Mouse (Mus musculus) midbrain, embryonic 15.5 days (tissue): ENCODE data around the gene Tgfbr3l. TPM values are rescaled to one million over a fixed set of nuclear protein-coding genes. Genes with fewer than 3 reads are reported as not detected.

Source experiments
- ATAC-seq: fragments of 200-750 bp; cut with Nextera tagmentation; replicated peaks from 2 replicates; pipeline ENCODE4 v1.8.0; 2017; ENCODE audit warnings: moderate TSS enrichment
- H3K27ac ChIP-seq: fragments of 300-500 bp; sonication (generic); 2 replicates; pipeline ENCODE4 v1.5.1; 2015; ENCODE audit warnings: mild to moderate bottlenecking, inconsistent platforms
- H3K27me3 ChIP-seq: fragments of 300-500 bp; sonication (generic); replicated peaks from 2 replicates; pipeline ENCODE4 v1.6.1; 2015; ENCODE audit warnings: inconsistent platforms
- H3K36me3 ChIP-seq: fragments of 300-500 bp; sonication (generic); replicated peaks from 2 replicates; pipeline ENCODE4 v1.6.1; 2015; ENCODE audit warnings: inconsistent platforms
- H3K4me1 ChIP-seq: fragments of 300-500 bp; sonication (generic); 2 replicates; pipeline ENCODE4 v1.6.1; 2015; ENCODE audit warnings: inconsistent platforms
- H3K4me2 ChIP-seq: fragments of 300-500 bp; sonication (generic); 2 replicates; pipeline ENCODE4 v1.6.1; 2015; ENCODE audit warnings: inconsistent platforms, mild to moderate bottlenecking, moderate library complexity
- H3K4me3 ChIP-seq: fragments of 300-500 bp; sonication (generic); 2 replicates; pipeline ENCODE4 v1.5.1; 2015; ENCODE audit warnings: mild to moderate bottlenecking, inconsistent platforms
- H3K9ac ChIP-seq: fragments of 300-500 bp; sonication (generic); 2 replicates; pipeline ENCODE4 v1.6.1; 2015; ENCODE audit warnings: mild to moderate bottlenecking, inconsistent platforms
- H3K9me3 ChIP-seq: fragments of 300-500 bp; sonication (generic); 2 replicates; pipeline ENCODE4 v1.6.1; 2016; ENCODE audit warnings: inconsistent platforms
- WGBS: fragments of 180-500 bp; shearing (Covaris S2); methylation state at CpG from one replicate; pipeline ENCODE4 v1.1.7; 2015; ENCODE audit warnings: mixed read lengths; 5-methylcytosine and 5-hydroxymethylcytosine counted together
- polyA plus RNA-seq: library from polyadenylated mRNA; unstranded; fragments of >200 nt; fragmentation: Nextera tagmentation; extraction: Ambion mirVana; gene quantifications from 2 replicates; pipeline ENCODE4 v1.2.1, GENCODE M21; 2015

Gene Tgfbr3l
- polyA plus RNA-seq: 5.2 and 6.6 TPM in 2 replicates

GRCm38 (mm10) chr8:4247951-4248540 is at the start of gene Tgfbr3l:
Gene Tgfbr3l, plus strand, starts transcription at chr8:4248214.
- ATAC-seq: no peak
- H3K4me2 ChIP-seq: no peak within 1 kb of the TSS
- no peak within 1 kb of the TSS for H3K27ac ChIP-seq
- WGBS: 76% methylated on average over 15 of the region's 15 CpGs
- H3K9ac ChIP-seq: no peak within 1 kb of the TSS
- peaks cover 9% of the 10 kb centered on the region for H3K4me1 ChIP-seq
- no peaks in the 10 kb centered on the region; the same call in 1 of the 2 replicates for H3K27me3 ChIP-seq
- H3K4me3 ChIP-seq: no peak within 1 kb of the TSS
- peaks cover 37% of the 10 kb centered on the region for H3K36me3 ChIP-seq
- H3K9me3 ChIP-seq: no peaks in the 10 kb centered on the region

GRCm38 (mm10) chr8:4201321-4201720 is 46.7 kb upstream of the Tgfbr3l start:
- peaks cover 11% of the 10 kb centered on the region for H3K4me1 ChIP-seq
- H3K27ac ChIP-seq: no peak overlapping the region
- 65% methylated on average over 2 of the region's 2 CpGs for WGBS
- no peak for ATAC-seq
- H3K4me2 ChIP-seq: no peak overlapping the region
- H3K36me3 ChIP-seq: peaks cover 47% of the 10 kb centered on the region
- H3K4me3 ChIP-seq: no peak overlapping the region
- no peak overlapping the region for H3K9ac ChIP-seq
- H3K27me3 ChIP-seq: peaks cover 7% of the 10 kb centered on the region; the same call in 1 of the 2 replicates
- H3K9me3 ChIP-seq: no peaks in the 10 kb centered on the region

DNA sequence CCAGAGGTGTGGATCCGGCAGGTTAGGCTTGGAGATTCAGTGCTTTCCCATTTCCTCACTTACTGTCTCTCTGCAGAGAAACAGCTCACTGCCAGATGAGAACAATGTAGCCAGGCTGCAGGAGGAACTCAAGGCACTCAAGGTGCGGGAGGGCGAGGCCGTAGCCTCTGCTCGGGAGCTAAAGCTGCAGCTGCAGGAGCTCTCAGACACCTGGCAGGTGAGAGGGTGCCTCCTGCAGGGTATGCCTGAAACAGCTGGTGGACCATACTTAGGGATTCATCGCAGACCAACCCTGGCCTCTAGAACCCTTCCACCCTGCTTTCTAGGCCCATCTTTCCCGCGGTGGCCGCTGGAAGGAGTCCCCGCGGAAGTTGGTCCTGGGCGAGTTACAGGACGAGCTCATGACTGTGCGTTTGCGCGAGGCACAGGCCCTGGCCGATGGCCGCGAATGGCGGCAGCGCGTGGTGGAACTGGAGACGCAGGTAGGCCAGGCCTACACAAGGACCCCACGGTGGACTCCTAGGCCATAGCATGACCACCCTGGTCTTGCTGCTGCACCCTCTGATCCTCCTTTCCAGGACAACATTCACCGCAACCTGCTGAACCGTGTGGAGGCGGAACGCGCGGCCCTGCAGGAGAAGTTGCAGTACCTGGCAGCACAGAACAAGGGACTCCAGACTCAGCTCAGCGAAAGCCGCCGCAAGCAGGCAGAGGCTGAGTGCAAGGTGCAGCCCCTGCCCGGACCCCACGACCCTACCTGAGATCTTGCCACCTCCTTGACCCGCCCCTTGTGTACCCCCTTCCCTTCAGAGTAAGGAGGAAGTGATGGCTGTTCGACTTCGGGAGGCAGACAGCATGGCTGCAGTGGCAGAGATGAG is 42.5 kb upstream of the Tgfbr3l start:
- Histone ChIP-seq H3K4me3 (no peak overlapping the region), H3K27me3 (peaks cover 7% of the 10 kb centered on the region; the same call in 1 of the 2 replicates), H3K4me2 (no peak overlapping the region), H3K27ac (no peak overlapping the region), H3K9ac (no peak overlapping the region), H3K9me3 (no peaks in the 10 kb centered on the region), H3K4me1 (peaks cover 30% of the 10 kb centered on the region), H3K36me3 (peaks cover 46% of the 10 kb centered on the region)
- no peak for ATAC-seq
- WGBS: 23% methylated on average over 38 of the region's 38 CpGs

GRCm38 (mm10) chr8:4206182-4207015 is 41.6 kb upstream of the Tgfbr3l start:
- no peak overlapping the region for H3K4me2 ChIP-seq
- peaks cover 37% of the 10 kb centered on the region for H3K4me1 ChIP-seq
- 10% methylated on average over 44 of the region's 44 CpGs for WGBS
- peak; percentile 8 for ATAC-seq
- H3K27me3 ChIP-seq: peaks cover 7% of the 10 kb centered on the region; the same call in 1 of the 2 replicates
- H3K4me3 ChIP-seq: no peak overlapping the region
- no peak overlapping the region for H3K27ac ChIP-seq
- H3K9ac ChIP-seq: no peak overlapping the region
- H3K36me3 ChIP-seq: peaks cover 47% of the 10 kb centered on the region
- H3K9me3 ChIP-seq: no peaks in the 10 kb centered on the region

DNA sequence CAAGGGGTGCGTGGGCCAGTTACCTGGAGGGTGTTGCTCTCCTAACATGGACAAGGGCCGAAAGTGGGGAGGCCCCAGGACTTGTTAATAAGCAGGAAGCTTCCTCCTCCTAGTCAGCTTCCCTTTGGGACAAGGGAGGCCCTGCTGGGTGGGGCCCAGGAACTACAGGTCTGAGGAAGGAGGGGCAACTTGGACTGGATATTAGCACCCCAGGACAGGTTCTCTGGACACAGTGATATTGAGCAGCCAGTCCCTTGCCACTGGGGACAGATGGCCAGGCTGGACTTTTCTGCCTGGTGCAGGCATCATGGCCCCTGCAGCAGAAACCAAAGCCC is 41.0 kb upstream of the Tgfbr3l start:
- ATAC-seq: peak; percentile 1; the same call in 1 of the 2 replicates
- no peaks in the 10 kb centered on the region for H3K9me3 ChIP-seq
- WGBS: 48% methylated on average over 2 of the region's 2 CpGs
- H3K9ac ChIP-seq: no peak overlapping the region
- H3K27me3 ChIP-seq: peaks cover 7% of the 10 kb centered on the region; the same call in 1 of the 2 replicates
- no peak overlapping the region for H3K4me2 ChIP-seq
- H3K36me3 ChIP-seq: peaks cover 43% of the 10 kb centered on the region
- no peak overlapping the region for H3K27ac ChIP-seq
- peaks cover 41% of the 10 kb centered on the region for H3K4me1 ChIP-seq
- H3K4me3 ChIP-seq: no peak overlapping the region

- peaks cover 68% of the 10 kb centered on the region for H3K4me1 ChIP-seq
Measured at GRCm38 (mm10) chr8:4211097-4211496, 36.9 kb upstream of the Tgfbr3l start.

GRCm38 (mm10) chr8:4212809-4213209 is 35.2 kb upstream of the Tgfbr3l start:
- Histone ChIP-seq H3K4me3 (peak overlapping the region; percentile 48), H3K36me3 (peaks cover 18% of the 10 kb centered on the region), H3K9me3 (no peaks in the 10 kb centered on the region), H3K4me1 (peaks cover 52% of the 10 kb centered on the region), H3K27me3 (no peaks in the 10 kb centered on the region), H3K27ac (peak overlapping the region; percentile 55), H3K9ac (peak overlapping the region; percentile 47), H3K4me2 (peak overlapping the region; percentile 91)
- ATAC-seq: no peak
- WGBS: 1% methylated on average over 25 of the region's 25 CpGs

More at GRCm38 (mm10) chr8:4211097-4211496, 36.9 kb upstream of the Tgfbr3l start:
- H3K4me3 ChIP-seq: no peak overlapping the region
- H3K4me2 ChIP-seq: no peak overlapping the region
- no peaks in the 10 kb centered on the region for H3K27me3 ChIP-seq
- H3K36me3 ChIP-seq: peaks cover 22% of the 10 kb centered on the region
- no peaks in the 10 kb centered on the region for H3K9me3 ChIP-seq
- ATAC-seq: no peak
- no peak overlapping the region for H3K9ac ChIP-seq
- WGBS: 69% methylated on average over 6 of the region's 6 CpGs
- peak overlapping the region; percentile 32; the same call in 1 of the 2 replicates for H3K27ac ChIP-seq

GRCm38 (mm10) chr8:4213210-4214005 is 34.6 kb upstream of the Tgfbr3l start:
- Histone ChIP-seq H3K36me3 (peaks cover 18% of the 10 kb centered on the region), H3K4me1 (peaks cover 48% of the 10 kb centered on the region), H3K9ac (peak overlapping the region; percentile 47), H3K27ac (peak overlapping the region; percentile 55), H3K4me2 (peak overlapping the region; percentile 91), H3K9me3 (no peaks in the 10 kb centered on the region), H3K27me3 (no peaks in the 10 kb centered on the region), H3K4me3 (peak overlapping the region; percentile 48)
- peak; percentile 10 for ATAC-seq
- 6% methylated on average over 18 of the region's 18 CpGs for WGBS

- Histone ChIP-seq H3K4me3 (peak overlapping the region; percentile 48), H3K27me3 (no peaks in the 10 kb centered on the region), H3K4me2 (peak overlapping the region; percentile 91), H3K9me3 (no peaks in the 10 kb centered on the region), H3K27ac (peak overlapping the region; percentile 55), H3K9ac (peak overlapping the region; percentile 47), H3K4me1 (peaks cover 48% of the 10 kb centered on the region), H3K36me3 (peaks cover 14% of the 10 kb centered on the region)
- ATAC-seq: no peak
- WGBS: 14% methylated on average over 33 of the region's 33 CpGs
Measured at GRCm38 (mm10) chr8:4214006-4214980, 33.7 kb upstream of the Tgfbr3l start.

GRCm38 (mm10) chr8:4216296-4216695 is 31.7 kb upstream of the Tgfbr3l start:
- Histone ChIP-seq H3K27me3 (no peaks in the 10 kb centered on the region), H3K4me2 (peak overlapping the region; percentile 91), H3K36me3 (no peaks in the 10 kb centered on the region), H3K27ac (peak overlapping the region; percentile 94), H3K4me1 (peaks cover 40% of the 10 kb centered on the region), H3K9ac (peak overlapping the region; percentile 81), H3K4me3 (peak overlapping the region; percentile 58), H3K9me3 (no peaks in the 10 kb centered on the region)
- WGBS: 3% methylated on average over 18 of the region's 18 CpGs
- ATAC-seq: peak; percentile 9
